Mouse (Mus musculus) heart, embryonic 15.5 days (tissue): Measurements from ENCODE around the gene Efcab8. TPM values are rescaled to one million over a fixed set of nuclear protein-coding genes. Genes with fewer than 3 reads are reported as not detected.
"Not testable (repeated sequence)": the region's sequence is repeated elsewhere in the genome, so short reads cannot be mapped to it uniquely, and the experiment has no call there.

Experiments used
- ATAC-seq: fragments of 200-750 bp; cut with Nextera tagmentation; replicated peaks from 2 replicates; pipeline ENCODE4 v1.8.0; 2017; ENCODE audit warnings: low read depth, moderate TSS enrichment; ENCODE audit not compliant: insufficient number of reproducible peaks, insufficient read depth, low FRiP score
- H3K27ac ChIP-seq: fragments of 300-500 bp; sonication (generic); 2 replicates; pipeline ENCODE4 v1.5.1; 2015; ENCODE audit warnings: mild to moderate bottlenecking, inconsistent platforms
- H3K27me3 ChIP-seq: fragments of 300-500 bp; sonication (generic); 2 replicates; pipeline ENCODE4 v1.6.1; 2015; ENCODE audit warnings: inconsistent platforms
- H3K36me3 ChIP-seq: fragments of 300-500 bp; sonication (generic); 2 replicates; pipeline ENCODE4 v1.6.1; 2015; ENCODE audit warnings: mild to moderate bottlenecking, inconsistent platforms
- H3K4me1 ChIP-seq: fragments of 300-500 bp; sonication (generic); replicated peaks from 2 replicates; pipeline ENCODE4 v1.6.1; 2015; ENCODE audit warnings: inconsistent platforms
- H3K4me2 ChIP-seq: fragments of 300-500 bp; sonication (generic); 2 replicates; pipeline ENCODE4 v1.6.1; 2015; ENCODE audit warnings: inconsistent platforms, mild to moderate bottlenecking, moderate library complexity
- H3K4me3 ChIP-seq: fragments of 300-500 bp; sonication (generic); 2 replicates; pipeline ENCODE4 v1.5.1; 2015; ENCODE audit warnings: mild to moderate bottlenecking, inconsistent platforms
- H3K9ac ChIP-seq: fragments of 300-500 bp; sonication (generic); 2 replicates; pipeline ENCODE4 v1.6.1; 2015; ENCODE audit warnings: mild to moderate bottlenecking, inconsistent platforms
- H3K9me3 ChIP-seq: fragments of 300-500 bp; sonication (generic); replicated peaks from 2 replicates; pipeline ENCODE4 v1.6.1; 2016; ENCODE audit warnings: inconsistent platforms
- WGBS: fragments of 180-500 bp; shearing (Covaris S2); methylation state at CpG from one replicate; pipeline ENCODE4 v1.1.7; 2015; ENCODE audit warnings: mixed read lengths; 5-methylcytosine and 5-hydroxymethylcytosine counted together
- polyA plus RNA-seq: library from polyadenylated mRNA; unstranded; fragments of >200 nt; fragmentation: Nextera tagmentation; extraction: Ambion mirVana; gene quantifications from 2 replicates; pipeline ENCODE4 v1.2.1, GENCODE M21; 2015

Gene Efcab8
- polyA plus RNA-seq, 1 experiment from 2014 or later = not detected

DNA sequence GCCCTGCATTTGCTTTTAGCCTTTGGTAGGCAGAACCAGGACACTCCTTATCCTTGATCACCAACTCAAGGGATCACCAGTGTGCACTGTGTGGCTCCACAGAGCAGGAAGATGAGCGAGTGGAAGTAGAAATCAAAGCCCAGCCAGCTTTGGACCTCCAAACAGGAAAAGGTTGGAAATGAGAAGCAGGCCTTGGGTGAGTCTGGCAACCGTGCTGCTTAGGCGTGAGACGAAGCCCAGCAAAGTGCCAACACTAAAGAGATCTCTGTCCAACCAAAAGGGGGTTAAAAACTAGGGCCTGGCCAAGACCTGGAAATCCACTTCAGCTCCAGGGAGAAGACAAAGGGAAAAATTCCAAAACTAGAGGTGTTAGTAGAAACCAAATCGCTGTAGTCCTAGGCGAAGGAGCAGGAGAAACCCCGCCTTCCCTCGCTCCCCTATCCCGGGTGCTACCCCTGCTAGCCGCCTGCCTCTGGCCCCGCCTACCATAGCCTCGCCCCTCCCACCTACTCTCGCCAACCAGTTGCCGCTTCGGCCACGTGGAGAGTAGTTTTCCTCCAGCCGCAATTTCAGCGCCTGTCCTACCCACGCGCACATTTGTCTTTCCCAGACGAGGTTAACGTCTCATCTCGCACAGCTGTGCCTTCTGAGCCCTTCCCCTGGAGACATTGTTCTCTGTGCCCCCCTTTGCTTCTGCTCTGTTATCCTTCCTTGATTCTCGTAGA is 931 bp upstream of the Efcab8 start:
- peak overlapping the region; percentile 40 for H3K9ac ChIP-seq
- H3K4me3 ChIP-seq = peak overlapping the region; percentile 44
- 8% methylated on average over 24 of the region's 24 CpGs for WGBS
- no peaks in the 10 kb centered on the region for H3K9me3 ChIP-seq
- no peaks in the 10 kb centered on the region; the same call in 1 of the 2 replicates for H3K36me3 ChIP-seq
- H3K4me1 ChIP-seq = peaks cover 13% of the 10 kb centered on the region
- ATAC-seq = peak; percentile 67
- peak overlapping the region; percentile 83 for H3K4me2 ChIP-seq
- H3K27ac ChIP-seq = peak overlapping the region; percentile 34; the same call in 1 of the 2 replicates
- no peaks in the 10 kb centered on the region for H3K27me3 ChIP-seq

DNA sequence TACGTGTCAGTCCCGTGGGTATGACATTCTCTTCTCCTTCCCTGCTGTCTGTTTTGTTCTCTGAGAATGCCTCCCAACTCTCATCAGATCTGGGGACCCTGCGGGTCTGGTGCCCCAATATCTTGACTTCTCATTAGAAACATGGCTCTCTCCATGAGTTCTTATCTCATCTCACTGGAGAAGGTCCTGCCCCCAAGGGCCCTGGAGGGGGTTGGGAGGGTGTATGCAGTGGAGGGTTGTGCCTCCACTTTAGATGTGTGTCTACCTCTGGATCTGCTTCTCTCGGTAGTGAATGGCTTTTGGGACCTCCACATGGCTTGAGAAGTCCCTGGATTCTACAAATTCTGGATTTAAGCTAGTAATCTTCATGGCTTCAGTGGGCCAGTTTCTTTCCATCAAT is 1.4 kb downstream of the Efcab8 start:
- Histone ChIP-seq H3K9ac (no peak overlapping the region), H3K4me2 (no peak overlapping the region), H3K36me3 (no peaks in the 10 kb centered on the region), H3K4me1 (peaks cover 19% of the 10 kb centered on the region), H3K9me3 (no peaks in the 10 kb centered on the region), H3K27me3 (no peaks in the 10 kb centered on the region), H3K27ac (no peak overlapping the region), H3K4me3 (no peak overlapping the region)
- ATAC-seq = no peak
- WGBS = 73% methylated on average over 4 of the region's 4 CpGs

DNA sequence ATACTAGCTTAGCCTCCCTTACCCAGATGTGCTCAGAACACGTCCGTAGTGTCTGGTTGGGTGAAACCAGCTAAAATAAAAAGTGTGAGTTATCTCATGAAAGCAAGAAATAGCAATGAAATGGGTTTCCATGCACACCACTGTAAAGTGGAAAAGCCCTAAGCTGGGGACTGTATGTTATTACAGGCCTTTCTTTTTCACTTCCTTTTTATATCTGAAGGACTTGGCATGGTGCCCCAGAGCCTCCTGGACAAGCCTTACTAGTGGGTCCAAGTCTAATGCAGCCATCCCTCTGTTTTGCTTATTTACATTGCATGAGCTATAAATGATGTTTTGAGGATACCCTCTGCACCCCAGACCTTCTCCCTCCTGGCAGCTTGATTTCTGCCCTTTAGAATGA is 4.9 kb downstream of the Efcab8 start:
- Histone ChIP-seq H3K27ac (no peak overlapping the region), H3K4me2 (no peak overlapping the region), H3K4me1 (peaks cover 6% of the 10 kb centered on the region; the same call in 1 of the 2 replicates), H3K9ac (no peak overlapping the region), H3K27me3 (no peaks in the 10 kb centered on the region), H3K9me3 (no peaks in the 10 kb centered on the region), H3K36me3 (no peaks in the 10 kb centered on the region), H3K4me3 (no peak overlapping the region)
- no peak for ATAC-seq
- 75% methylated on average over 2 of the region's 2 CpGs for whole genome bisulfite sequencing

GRCm38 (mm10) chr2:153793366-153793765 is 13.6 kb downstream of the Efcab8 start:
- Histone ChIP-seq H3K9me3 (no peaks in the 10 kb centered on the region), H3K4me1 (no peaks in the 10 kb centered on the region), H3K27ac (no peak overlapping the region), H3K4me2 (no peak overlapping the region), H3K9ac (no peak overlapping the region), H3K27me3 (no peaks in the 10 kb centered on the region), H3K4me3 (no peak overlapping the region), H3K36me3 (no peaks in the 10 kb centered on the region)
- no peak for ATAC-seq

- Histone ChIP-seq H3K27me3 (no peaks in the 10 kb centered on the region), H3K4me3 (no peak overlapping the region), H3K9ac (no peak overlapping the region), H3K36me3 (no peaks in the 10 kb centered on the region), H3K9me3 (no peaks in the 10 kb centered on the region), H3K27ac (no peak overlapping the region), H3K4me2 (no peak overlapping the region), H3K4me1 (no peaks in the 10 kb centered on the region)
- ATAC-seq = no peak
- WGBS = 60% methylated on average over 5 of the region's 5 CpGs
Measured at GRCm38 (mm10) chr2:153795090-153795489, 15.4 kb downstream of the Efcab8 start.

DNA sequence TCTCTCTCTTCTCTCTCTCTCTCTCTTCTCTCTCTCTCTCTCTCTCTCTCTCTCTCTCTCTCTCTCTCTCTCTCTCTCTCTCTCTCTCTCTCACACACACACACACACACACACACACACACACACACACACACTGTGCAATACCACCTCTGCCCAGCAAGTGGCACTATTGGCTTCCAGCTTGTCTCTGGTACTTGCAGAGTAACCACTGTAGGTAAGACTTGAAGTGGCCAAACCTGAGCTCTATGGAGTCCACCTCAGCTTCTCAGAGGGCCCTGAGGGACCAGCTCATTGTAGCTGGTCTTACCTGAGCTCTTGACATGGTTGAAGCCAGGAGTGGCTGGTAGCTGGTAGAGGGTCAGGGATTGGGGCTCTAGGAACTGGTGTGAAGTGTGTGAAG is 27.7 kb downstream of the Efcab8 start:
- not testable (repeated sequence) for H3K4me2 ChIP-seq

GRCm38 (mm10) chr2:153808146-153808545 is 28.4 kb downstream of the Efcab8 start:
- no peak for ATAC-seq
- no peak overlapping the region for H3K9ac ChIP-seq
- peaks cover 10% of the 10 kb centered on the region for H3K4me1 ChIP-seq
- H3K27me3 ChIP-seq = no peaks in the 10 kb centered on the region
- no peak overlapping the region for H3K4me2 ChIP-seq
- H3K36me3 ChIP-seq = no peaks in the 10 kb centered on the region
- H3K27ac ChIP-seq = no peak overlapping the region
- H3K9me3 ChIP-seq = no peaks in the 10 kb centered on the region
- WGBS = 73% methylated on average over 8 of the region's 8 CpGs
- H3K4me3 ChIP-seq = no peak overlapping the region

More for the DNA sequence above, 27.7 kb downstream of the Efcab8 start:
- not testable (repeated sequence) for H3K36me3 ChIP-seq, H3K4me3 ChIP-seq, H3K27me3 ChIP-seq, H3K9ac ChIP-seq, H3K27ac ChIP-seq, H3K9me3 ChIP-seq, H3K4me1 ChIP-seq, ATAC-seq

- WGBS = 52% methylated on average over 6 of the region's 6 CpGs
- no peak overlapping the region for H3K9ac ChIP-seq
Measured at GRCm38 (mm10) chr2:153808841-153809240, 29.1 kb downstream of the Efcab8 start.

DNA sequence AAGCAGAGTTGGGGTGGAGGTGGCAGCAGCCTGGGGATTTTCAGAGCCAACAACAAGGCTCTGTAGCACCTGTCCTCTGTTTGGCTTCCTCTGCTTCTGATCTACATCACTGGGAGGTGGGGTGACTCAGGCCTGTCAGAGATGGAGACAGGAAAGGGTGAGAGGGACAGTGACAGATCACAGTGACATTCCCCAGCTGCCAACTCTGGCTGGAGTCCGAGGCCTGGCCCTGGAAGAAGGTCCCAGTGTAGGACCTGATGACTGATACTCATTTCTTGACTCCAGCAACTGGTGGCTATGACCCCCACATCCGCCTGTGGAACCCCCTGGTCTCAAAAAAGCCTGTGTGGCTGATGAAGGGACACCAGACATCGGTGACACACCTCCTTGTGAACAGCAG is 30.2 kb downstream of the Efcab8 start:
- H3K27me3 ChIP-seq = no peaks in the 10 kb centered on the region

More at GRCm38 (mm10) chr2:153808841-153809240, 29.1 kb downstream of the Efcab8 start:
- ATAC-seq = no peak
- H3K4me3 ChIP-seq = no peak overlapping the region
- no peaks in the 10 kb centered on the region for H3K9me3 ChIP-seq
- H3K4me2 ChIP-seq = no peak overlapping the region
- H3K27me3 ChIP-seq = no peaks in the 10 kb centered on the region
- H3K27ac ChIP-seq = no peak overlapping the region
- H3K4me1 ChIP-seq = peaks cover 10% of the 10 kb centered on the region
- no peaks in the 10 kb centered on the region for H3K36me3 ChIP-seq

GRCm38 (mm10) chr2:153822005-153822543 is 42.3 kb downstream of the Efcab8 start:
- Histone ChIP-seq H3K4me2 (no peak overlapping the region), H3K4me1 (peaks cover 6% of the 10 kb centered on the region), H3K9me3 (no peaks in the 10 kb centered on the region), H3K27ac (no peak overlapping the region), H3K9ac (no peak overlapping the region), H3K36me3 (no peaks in the 10 kb centered on the region), H3K27me3 (no peaks in the 10 kb centered on the region), H3K4me3 (no peak overlapping the region)
- 78% methylated on average over 2 of the region's 2 CpGs for WGBS
- no peak for ATAC-seq

More for the DNA sequence above, 30.2 kb downstream of the Efcab8 start:
- H3K36me3 ChIP-seq = no peaks in the 10 kb centered on the region
- H3K4me3 ChIP-seq = no peak overlapping the region
- no peak overlapping the region for H3K27ac ChIP-seq
- 32% methylated on average over 3 of the region's 3 CpGs for WGBS
- no peak for ATAC-seq
- H3K9ac ChIP-seq = no peak overlapping the region
- peaks cover 10% of the 10 kb centered on the region for H3K4me1 ChIP-seq
- H3K4me2 ChIP-seq = no peak overlapping the region
- H3K9me3 ChIP-seq = no peaks in the 10 kb centered on the region

GRCm38 (mm10) chr2:153824593-153824992 is 44.9 kb downstream of the Efcab8 start:
- Histone ChIP-seq H3K4me3 (no peak overlapping the region), H3K27me3 (no peaks in the 10 kb centered on the region), H3K4me1 (peaks cover 6% of the 10 kb centered on the region), H3K4me2 (no peak overlapping the region), H3K36me3 (no peaks in the 10 kb centered on the region), H3K9me3 (no peaks in the 10 kb centered on the region), H3K27ac (no peak overlapping the region), H3K9ac (no peak overlapping the region)
- 54% methylated on average over 6 of the region's 6 CpGs for WGBS
- no peak; the same call in 1 of the 2 replicates for ATAC-seq

DNA sequence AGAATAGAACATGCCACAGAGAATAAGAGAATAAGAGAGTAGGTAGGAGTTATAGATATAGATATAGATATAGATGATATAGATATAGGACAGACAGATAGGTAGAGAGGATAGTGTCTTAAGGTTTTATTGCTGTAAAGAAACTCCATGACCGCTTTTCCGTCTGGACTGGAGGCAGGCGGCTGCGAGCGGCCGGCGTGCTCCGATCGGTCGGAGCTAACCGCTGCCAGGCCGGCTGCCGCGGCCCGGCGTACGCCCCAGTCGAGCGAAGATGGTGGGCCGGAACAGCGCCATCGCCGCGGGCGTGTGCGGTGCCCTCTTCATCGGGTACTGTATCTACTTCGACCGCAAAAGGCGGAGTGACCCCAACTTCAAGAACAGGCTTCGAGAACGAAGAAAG is 46.2 kb downstream of the Efcab8 start:
- H3K4me1 ChIP-seq, H3K4me2 ChIP-seq, ATAC-seq, H3K36me3 ChIP-seq, H3K27me3 ChIP-seq, H3K9ac ChIP-seq, H3K27ac ChIP-seq, H3K4me3 ChIP-seq, H3K9me3 ChIP-seq: not testable (repeated sequence)
- 55% methylated on average over 32 of the region's 32 CpGs for WGBS
